Comparison of ENCODE assay signal across 9 mouse cellular contexts in genomic region chr4:137356674-137357510, GRCm38 (mm10). TPM values are rescaled to one million over a fixed set of nuclear protein-coding genes. Genes with fewer than 3 reads are reported as not detected.
DNase-seq lines count a peak whose midpoint lies in the region; ATAC-seq and TF ChIP-seq lines count a peak whose summit lies in the region.
"Had no signal": no experiment of that assay in that cellular context is flagged by ENCODE, and none has a peak within 500 bp of the region (broad histone marks: within the 10 kb centered on the region; RNA-seq: fewer than 3 reads in every experiment).

No protein-coding gene starts in this region.

- peak overlapping the region; percentile 79 to 98 (median 87) for H3K4me3 ChIP-seq in CH12.LX (replicated peaks in 1 of 3; ENCODE audit: low read depth in 2 of 3, low read length in 2 of 3, poor library complexity in 1 of 3)
- peak overlapping the region; percentile 98 for H3K4me3 ChIP-seq in forebrain, embryonic 12.5 days (replicated peaks)
- H3K4me3 ChIP-seq in lung, embryonic 15.5 days, result peak overlapping the region; percentile 99
- H3K4me3 ChIP-seq in olfactory bulb, adult 2 months (ENCODE audit: insufficient read depth, low read depth, low read length), result peak overlapping the region; percentile 87

- WGBS in forebrain, embryonic 12.5 days, result under 1% methylated on average over 49 of the region's 90 CpGs
- 0% methylated on average over 22 of the region's 90 CpGs for WGBS in lung, embryonic 15.5 days
- WGBS in olfactory bulb, adult 2 months, result under 1% methylated on average over 82 of the region's 90 CpGs

- intact Hi-C loops in heart, postnatal 14 days (cut with DNase I), result no loop called here

- H3K36me3 ChIP-seq in CH12.LX (replicated peaks in 1 of 2; ENCODE audit: control insufficient read depth in 1 of 2, insufficient read depth in 1 of 2, low read length in 1 of 2), result peaks cover 8 to 19% of the 10 kb centered on the region in 2 experiments
- H3K36me3 ChIP-seq in forebrain, embryonic 12.5 days (replicated peaks), result no peaks in the 10 kb centered on the region
- no peaks in the 10 kb centered on the region for H3K36me3 ChIP-seq in lung, embryonic 15.5 days

- H3K79me2 ChIP-seq in CH12.LX (replicated peaks; ENCODE audit: control insufficient read depth, extremely low read depth, insufficient read depth, poor library complexity, severe bottlenecking), result peaks cover 51% of the 10 kb centered on the region

- peak; percentile 75 for DNase-seq in CH12.LX (ENCODE audit: extremely low read depth)
- DNase-seq in c-Kit-positive CD71-positive TER-119-positive erythroid progenitor cells, embryonic 14.5 days (ENCODE audit: low spot score), result peak; percentile 50
- peak; percentile 85 to 86 for DNase-seq in heart, postnatal 14 days
- DNase-seq in layer of hippocampus, adult 11-12 months (ENCODE audit: low spot score), result peak; percentile 46
- peak; percentile 52 for DNase-seq in thymus, postnatal 0 days (ENCODE audit: low spot score)

- TF ChIP-seq CTCF in CH12.LX (conservative IDR thresholded peaks at IDR 0.05 in 1 of 2, IDR thresholded peaks at IDR 0.05 in 1 of 2; ENCODE audit: low read depth in 2 of 2, low read length in 2 of 2), result no peak
- TF ChIP-seq CTCF in olfactory bulb, adult 2 months (IDR thresholded peaks at IDR 0.05; ENCODE audit: insufficient read depth, low read depth, low read length), result no peak

- peak; percentile 73 for ATAC-seq in forebrain, embryonic 12.5 days (ENCODE audit: low FRiP score)
- peak; percentile 75 for ATAC-seq in lung, embryonic 15.5 days (ENCODE audit: borderline replicate concordance, extremely low read depth, low FRiP score, low TSS enrichment)

- peak overlapping the region; percentile 100 for H3K9ac ChIP-seq in CH12.LX (ENCODE audit: insufficient read depth, low read depth)
- peak overlapping the region; percentile 99 for H3K9ac ChIP-seq in forebrain, embryonic 12.5 days
- H3K9ac ChIP-seq in lung, embryonic 15.5 days, result peak overlapping the region; percentile 100

- H3K4me2 ChIP-seq in CH12.LX (ENCODE audit: insufficient read depth, low read depth, poor library complexity, severe bottlenecking), result peak overlapping the region; percentile 97
- H3K4me2 ChIP-seq in forebrain, embryonic 12.5 days, result peak overlapping the region; percentile 77
- H3K4me2 ChIP-seq in lung, embryonic 15.5 days, result peak overlapping the region; percentile 63

- TF ChIP-seq POLR2A in CH12.LX (IDR thresholded peaks at IDR 0.05; ENCODE audit: low read depth, low read length), result peak; percentile 28; the same call in 1 of the 2 replicates
- no peak for TF ChIP-seq POLR2A in olfactory bulb, adult 2 months (IDR thresholded peaks at IDR 0.05; ENCODE audit: insufficient read depth, low read depth, low read length)

- H3K9me3 ChIP-seq in CH12.LX (replicated peaks; ENCODE audit: low read length), result peaks cover 2% of the 10 kb centered on the region
- no peaks in the 10 kb centered on the region for H3K9me3 ChIP-seq in forebrain, embryonic 12.5 days
- H3K9me3 ChIP-seq in lung, embryonic 15.5 days, result no peaks in the 10 kb centered on the region

- TF ChIP-seq RAD21 in CH12.LX (IDR thresholded peaks at IDR 0.05; ENCODE audit: low read depth, low read length), result no peak

- dilution Hi-C loops in CH12.LX (cut with MboI; ENCODE audit: extremely low pct_ligation_motif_present, extremely low pct_unique_long_range_greater_than_20kb, low sequenced_read_pairs), result no loop called here

- TF ChIP-seq EP300 in CH12.LX (IDR thresholded peaks at IDR 0.05; ENCODE audit: low read length), result peak; percentile 29; the same call in 1 of the 2 replicates

- H3K4me1 ChIP-seq in CH12.LX (ENCODE audit: control insufficient read depth in 1 of 2, insufficient read depth in 2 of 2), result peaks cover 4 to 52% of the 10 kb centered on the region in 2 experiments; a peak in 3 of 4 replicates
- peaks cover 23% of the 10 kb centered on the region for H3K4me1 ChIP-seq in forebrain, embryonic 12.5 days
- peaks cover 39% of the 10 kb centered on the region for H3K4me1 ChIP-seq in lung, embryonic 15.5 days
- no peaks in the 10 kb centered on the region for H3K4me1 ChIP-seq in olfactory bulb, adult 2 months (ENCODE audit: control insufficient read depth, insufficient read depth, low read length)

- peak overlapping the region; percentile 93 for H3K27ac ChIP-seq in CH12.LX (ENCODE audit: insufficient read depth, low read depth)
- peak overlapping the region; percentile 98 for H3K27ac ChIP-seq in forebrain, embryonic 12.5 days
- H3K27ac ChIP-seq in lung, embryonic 15.5 days, result peak overlapping the region; percentile 96
- peak overlapping the region; percentile 59; the same call in 1 of the 2 replicates for H3K27ac ChIP-seq in olfactory bulb, adult 2 months (ENCODE audit: insufficient read depth, low read depth, low read length)

- in situ Hi-C loops in CH12.LX (cut with MboI; ENCODE audit: low pct_ligation_motif_present, low pct_unique_long_range_greater_than_20kb, low sequenced_read_pairs), result no loop called here

- peaks cover 1% of the 10 kb centered on the region for H3K27me3 ChIP-seq in CH12.LX (replicated peaks)
- 0 out of 2 replicates have a peak, but pooled peaks cover 5% of the 10 kb centered on the region for H3K27me3 ChIP-seq in forebrain, embryonic 12.5 days
- no peaks in the 10 kb centered on the region for H3K27me3 ChIP-seq in lung, embryonic 15.5 days

TF ChIP-seq in CH12.LX, 34 proteins besides CTCF, POLR2A, EP300 and RAD21 (continues in another document):
- TF ChIP-seq ZC3H11A (IDR thresholded peaks at IDR 0.05; ENCODE audit: low read depth, low read length) (no peak), JUN (IDR thresholded peaks at IDR 0.05; ENCODE audit: insufficient read depth, low read depth, low read length) (peak; percentile 79), CHD2 (IDR thresholded peaks at IDR 0.05; ENCODE audit: low read length) (no peak), ZKSCAN1 (IDR thresholded peaks at IDR 0.05; ENCODE audit: borderline replicate concordance, low read depth, low read length) (no peak), IRF4 (IDR thresholded peaks at IDR 0.05; ENCODE audit: low read depth, low read length) (peak; percentile 67; the same call in 1 of the 2 replicates), BHLHE40 (IDR thresholded peaks at IDR 0.05; ENCODE audit: low read depth, low read length) (0 out of 2 replicates have a peak, but pooled peaks have one; percentile 31), MAZ (IDR thresholded peaks at IDR 0.05; ENCODE audit: low read depth, low read length) (no peak), SIN3A (IDR thresholded peaks at IDR 0.05; ENCODE audit: low read length) (peak; percentile 81), RCOR1 (conservative IDR thresholded peaks at IDR 0.05; ENCODE audit: low read depth, low read length) (no peak), HCFC1 (IDR thresholded peaks at IDR 0.05; ENCODE audit: low read depth, low read length) (no peak), POLR2AphosphoS2 (IDR thresholded peaks at IDR 0.05; ENCODE audit: low read depth, low read length) (no peak), TBP (conservative IDR thresholded peaks at IDR 0.05; ENCODE audit: low read depth, low read length) (no peak), USF2 (conservative IDR thresholded peaks at IDR 0.05; ENCODE audit: low read depth, low read length) (no peak), UBTF (IDR thresholded peaks at IDR 0.05; ENCODE audit: low read depth, low read length) (no peak; the same call in 1 of the 2 replicates), CHD1 (IDR thresholded peaks at IDR 0.05; ENCODE audit: low read depth, low read length) (no peak), TCF12 (IDR thresholded peaks at IDR 0.05; ENCODE audit: low read depth, low read length) (no peak), NRF1 (IDR thresholded peaks at IDR 0.05; ENCODE audit: low read depth, low read length) (peak; percentile 89), SMC3 (IDR thresholded peaks at IDR 0.05; ENCODE audit: low read depth, low read length) (no peak), JUND (conservative IDR thresholded peaks at IDR 0.05; ENCODE audit: low read depth, low read length) (peak; percentile 86), MXI1 (IDR thresholded peaks at IDR 0.05; ENCODE audit: low read depth, low read length) (peak; percentile 69; the same call in 1 of the 2 replicates), NELFE (IDR thresholded peaks at IDR 0.05; ENCODE audit: low read depth, low read length) (no peak), MAX (IDR thresholded peaks at IDR 0.05; ENCODE audit: low read length) (no peak), MYC (IDR thresholded peaks at IDR 0.05; ENCODE audit: low read depth, low read length) (no peak), ETS1 (conservative IDR thresholded peaks at IDR 0.05; ENCODE audit: low read depth, low read length) (peak; percentile 72), MEF2A (IDR thresholded peaks at IDR 0.05; ENCODE audit: borderline replicate concordance, low read depth, low read length) (no peak), ZNF384 (IDR thresholded peaks at IDR 0.05; ENCODE audit: low read depth, low read length) (peak; percentile 78), ELF1 (IDR thresholded peaks at IDR 0.05; ENCODE audit: low read depth, low read length) (peak; percentile 58), PAX5 (IDR thresholded peaks at IDR 0.05; ENCODE audit: low read length) (no peak), KAT2A (IDR thresholded peaks at IDR 0.05; ENCODE audit: insufficient replicate concordance, low read length) (no peak), MAFK (IDR thresholded peaks at IDR 0.05; ENCODE audit: insufficient replicate concordance, low read length) (no peak)

RNA-seq across cellular contexts. Expression of gene Cdc42, which starts 0.6 kb away (rescaled TPM):
- total RNA-seq in CH12.LX (2012; rRNA removed), result 209 and 241 TPM in 2 replicates
- total RNA-seq in CH12.LX (2014; rRNA removed), result 594 and 605 TPM in 2 replicates
- polyA plus RNA-seq in CH12.LX (2012; ENCODE audit: insufficient read length, low read depth), result 367 and 378 TPM in 2 replicates
- 584 and 589 TPM in 2 replicates for polyA plus RNA-seq in forebrain, embryonic 12.5 days (2016; fragmentation: Nextera tagmentation; extraction: Ambion mirVana)
- 100 to 1,000 TPM; 182 to 187 TPM for total RNA-seq in heart, postnatal 14 days (2021)
- polyA plus RNA-seq in lung, embryonic 15.5 days (2015; fragmentation: Nextera tagmentation; extraction: Ambion mirVana), result 701 and 709 TPM in 2 replicates
- 274 TPM in 1 of 2 replicates, not detected in the other for polyA plus RNA-seq in olfactory bulb, adult 2 months (2012; ENCODE audit: insufficient read depth, insufficient read length, low replicate concordance, missing spikeins)
- 536 and 561 TPM in 2 replicates for polyA plus RNA-seq in thymus, postnatal 0 days (2015; fragmentation: Nextera tagmentation; extraction: Ambion mirVana)

RNA-seq across cellular contexts. Expression of gene Cela3a, which starts 52.7 kb away (rescaled TPM):
- total RNA-seq in CH12.LX (2012; rRNA removed) (not detected in 2 replicates), CH12.LX (2014; rRNA removed) (not detected in 2 replicates)
- polyA plus RNA-seq in CH12.LX (2012; ENCODE audit: insufficient read length, low read depth), result not detected in 2 replicates
- polyA plus RNA-seq in forebrain, embryonic 12.5 days (2016; fragmentation: Nextera tagmentation; extraction: Ambion mirVana), result not detected in 2 replicates
- not detected for total RNA-seq in heart, postnatal 14 days (2021)
- not detected in 2 replicates for polyA plus RNA-seq in lung, embryonic 15.5 days (2015; fragmentation: Nextera tagmentation; extraction: Ambion mirVana)
- not detected in 2 replicates for polyA plus RNA-seq in olfactory bulb, adult 2 months (2012; ENCODE audit: insufficient read depth, insufficient read length, low replicate concordance, missing spikeins)
- not detected in 2 replicates for polyA plus RNA-seq in thymus, postnatal 0 days (2015; fragmentation: Nextera tagmentation; extraction: Ambion mirVana)
- polyA plus RNA-seq: frontal cortex, adult 2 months had no signal

Comparison
In these comparisons a context has a peak if more than half of its experiments do, and no peak if none do; other contexts are left out.
1. Peak in every context shown above with its lines: DNase-seq, ATAC-seq, H3K4me3 ChIP-seq and H3K27ac ChIP-seq.